Mouse (Mus musculus) 3134 (cell line): ENCODE results near the gene Upk3a.
"Not testable (repeated sequence)": the region's sequence is repeated elsewhere in the genome, so short reads cannot be mapped to it uniquely, and the experiment has no call there.

ENCODE experiments used
- DNase-seq: peaks from one replicate; pipeline ENCODE4 v3.0.0-alpha.2; 2011; ENCODE audit warnings: low spot score; ENCODE audit not compliant: insufficient read length; ENCODE audit errors: extremely low read depth

The Upk3a gene

GRCm38 (mm10) chr15:84999911-85000310 is 17.0 kb upstream of the Upk3a start:
- DNase-seq, result no peak

GRCm38 (mm10) chr15:85000984-85001982 is 15.7 kb upstream of the Upk3a start:
- DNase-seq, result peak; percentile 69

GRCm38 (mm10) chr15:85009666-85010065 is 7.3 kb upstream of the Upk3a start:
- DNase-seq, result no peak

GRCm38 (mm10) chr15:85011895-85012661 is 4.9 kb upstream of the Upk3a start:
- no peak for DNase-seq

GRCm38 (mm10) chr15:85012662-85013054 is 4.3 kb upstream of the Upk3a start:
- DNase-seq, result no peak

GRCm38 (mm10) chr15:85015771-85016170 is 1.2 kb upstream of the Upk3a start:
- DNase-seq, result no peak

GRCm38 (mm10) chr15:85022211-85022610 is 5.3 kb downstream of the Upk3a start:
- no peak for DNase-seq

GRCm38 (mm10) chr15:85026197-85026596 is 9.3 kb downstream of the Upk3a start:
- no peak for DNase-seq

- no peak for DNase-seq
These were observed 10.8 kb downstream of the Upk3a start for GRCm38 (mm10) chr15:85027740-85028139.

- DNase-seq, result not testable (repeated sequence)
These were observed 11.7 kb downstream of the Upk3a start, which contains the start of gene Fam118a for GRCm38 (mm10) chr15:85028648-85029047. Fam118a (plus strand) TSS chr15:85028948.

- not testable (repeated sequence) for DNase-seq
These were observed 13.7 kb downstream of the Upk3a start for GRCm38 (mm10) chr15:85030643-85031042.

GRCm38 (mm10) chr15:85031866-85032265 is 14.9 kb downstream of the Upk3a start:
- DNase-seq, result no peak

GRCm38 (mm10) chr15:85033916-85034315 is 17.0 kb downstream of the Upk3a start:
- DNase-seq, result not testable (repeated sequence)

GRCm38 (mm10) chr15:85036566-85037342 is 19.8 kb downstream of the Upk3a start:
- DNase-seq, result peak; percentile 100

GRCm38 (mm10) chr15:85037343-85037690 is 20.4 kb downstream of the Upk3a start:
- no peak for DNase-seq

GRCm38 (mm10) chr15:85041546-85042225 is 24.7 kb downstream of the Upk3a start:
- DNase-seq, result no peak

- peak; percentile 62 for DNase-seq
These were observed 25.5 kb downstream of the Upk3a start for GRCm38 (mm10) chr15:85042361-85042954.

GRCm38 (mm10) chr15:85043116-85043515 is 26.2 kb downstream of the Upk3a start:
- DNase-seq, result no peak

- DNase-seq, result no peak
These were observed 26.8 kb downstream of the Upk3a start for GRCm38 (mm10) chr15:85043761-85044160.
